In genomic region chr1:20693634-20694313, GRCm38 (mm10) we compare ENCODE assay signal across 38 mouse cellular contexts. TPM values are rescaled to one million over a fixed set of nuclear protein-coding genes. Genes with fewer than 3 reads are reported as not detected.
"Had no signal": no experiment of that assay in that cellular context is flagged by ENCODE, and none has a peak within 500 bp of the region (broad histone marks: within the 10 kb centered on the region; RNA-seq: fewer than 3 reads in every experiment).

No protein-coding gene starts in this region.

- H3K9ac ChIP-seq: heart, embryonic 13.5 days; heart, embryonic 15.5 days; hindbrain, embryonic 12.5 days; hindbrain, embryonic 14.5 days; kidney, embryonic 15.5 days; limb, embryonic 12.5 days; liver, embryonic 13.5 days had no signal

- H3K4me2 ChIP-seq: heart, embryonic 11.5 days; heart, embryonic 13.5 days; heart, embryonic 15.5 days; hindbrain, embryonic 12.5 days; hindbrain, embryonic 14.5 days; kidney, embryonic 15.5 days; limb, embryonic 12.5 days; liver, embryonic 11.5 days; liver, embryonic 13.5 days had no signal

- H3K9me3 ChIP-seq: heart, embryonic 13.5 days; heart, embryonic 15.5 days; hindbrain, embryonic 10.5 days; hindbrain, embryonic 12.5 days; kidney, embryonic 15.5 days; limb, embryonic 10.5 days; limb, embryonic 12.5 days; liver, embryonic 13.5 days had no signal

- H3K27me3 ChIP-seq: heart, embryonic 13.5 days; heart, embryonic 15.5 days; hindbrain, embryonic 12.5 days; kidney, embryonic 15.5 days; limb, embryonic 12.5 days; liver, embryonic 13.5 days had no signal

- ATAC-seq: hindbrain, embryonic 16.5 days; intestine, embryonic 16.5 days had no signal

- H3K4me3 ChIP-seq: heart, adult 2 months; heart, embryonic 13.5 days; heart, embryonic 15.5 days; hindbrain, embryonic 10.5 days; hindbrain, embryonic 12.5 days; kidney, embryonic 15.5 days; left cerebral cortex, adult 2 months; limb, embryonic 10.5 days; limb, embryonic 12.5 days; liver, embryonic 13.5 days had no signal

- H3K4me1 ChIP-seq: heart, embryonic 13.5 days; heart, embryonic 15.5 days; hindbrain, embryonic 10.5 days; hindbrain, embryonic 12.5 days; kidney, embryonic 15.5 days; limb, embryonic 10.5 days; limb, embryonic 12.5 days; liver, embryonic 13.5 days had no signal

- H3K27ac ChIP-seq: heart, adult 2 months; heart, embryonic 13.5 days; heart, embryonic 15.5 days; hindbrain, embryonic 10.5 days; hindbrain, embryonic 12.5 days; hindbrain, embryonic 14.5 days; kidney, embryonic 15.5 days; kidney, postnatal 0 days; left cerebral cortex, adult 2 months; limb, embryonic 10.5 days; limb, embryonic 12.5 days; liver, embryonic 13.5 days had no signal

- DNase-seq: gastrocnemius, postnatal 10 days; gastrocnemius, postnatal 25 days; heart, adult 2 months; heart, postnatal 14 days; heart, postnatal 4 days; kidney, adult 11 months; kidney, adult 2 months; kidney, adult 9 months; kidney, postnatal 14 days; kidney, postnatal 36 days; liver; liver, embryonic 13.5 days had no signal

- H3K36me3 ChIP-seq: heart, embryonic 13.5 days; heart, embryonic 15.5 days; hindbrain, embryonic 10.5 days; hindbrain, embryonic 12.5 days; kidney, embryonic 15.5 days; limb, embryonic 10.5 days; limb, embryonic 12.5 days; liver, embryonic 13.5 days had no signal

RNA-seq across cellular contexts. Expression of gene Il17a, which starts 36.9 kb away (rescaled TPM):
- total RNA-seq: gastrocnemius, postnatal 10 days; gastrocnemius, postnatal 25 days; gastrocnemius, postnatal 4 days; granulocyte monocyte progenitor cell, adult 5-6 weeks; heart, adult 2 months; heart, postnatal 14 days; heart, postnatal 4 days; layer of hippocampus, adult 18-20 months; layer of hippocampus, adult 8-10 months; layer of hippocampus, postnatal 10 days; layer of hippocampus, postnatal 25 days; left cerebral cortex, adult 2 months; left cerebral cortex, postnatal 14 days; left cerebral cortex, postnatal 36 days had no signal
- polyA plus RNA-seq: frontal cortex, adult 2 months; heart, adult 2 months; heart, embryonic 11.5 days; heart, embryonic 13.5 days; heart, embryonic 15.5 days; heart, postnatal 0 days; hindbrain, embryonic 10.5 days; hindbrain, embryonic 12.5 days; hindbrain, embryonic 14.5 days; hindbrain, embryonic 16.5 days; intestine, embryonic 14.5 days; intestine, embryonic 16.5 days; kidney, adult 2 months; kidney, embryonic 15.5 days; kidney, postnatal 0 days; limb, embryonic 10.5 days; limb, embryonic 12.5 days; limb, embryonic 14.5 days; liver, embryonic 11.5 days; liver, embryonic 13.5 days had no signal
